Mouse (Mus musculus): Measurements from ENCODE around the gene Gm17657. TPM values are rescaled to one million over a fixed set of nuclear protein-coding genes. Genes with fewer than 3 reads are reported as not detected.

Gene Gm17657
- total and polyA plus RNA-seq, 2 experiments: not detected

- Histone ChIP-seq H3K27ac (replicated peaks; ENCODE audit: insufficient read depth, low read depth, low read length) (peak overlapping the region; percentile 12; the same call in 1 of the 2 replicates), H3K4me3 (ENCODE audit: insufficient read depth, low read depth, low read length) (no peak overlapping the region), H3K36me3 (ENCODE audit: control insufficient read depth, insufficient read depth, low read length) (no peaks in the 10 kb centered on the region), H3K27me3 (ENCODE audit: control insufficient read depth, insufficient read depth, low read length) (no peaks in the 10 kb centered on the region), H3K79me2 (ENCODE audit: control insufficient read depth, insufficient read depth, low read length) (no peaks in the 10 kb centered on the region), H3K9ac (ENCODE audit: low read depth, low read length) (no peak overlapping the region), H3K4me1 (ENCODE audit: control insufficient read depth, insufficient read depth, low read length) (peaks cover 13% of the 10 kb centered on the region)
- no peak for DNase-seq (ENCODE audit: extremely low read depth, low read depth, low spot score)
- no peak for TF ChIP-seq CTCF (IDR thresholded peaks at IDR 0.05; ENCODE audit: low read depth, low read length)
- TF ChIP-seq POLR2A (IDR thresholded peaks at IDR 0.05; ENCODE audit: extremely low read depth, insufficient read depth, low read length): no peak
- 93% methylated on average over 2 of the region's 2 CpGs for WGBS
These were observed 65.0 kb downstream of the Gm17657 start for GRCm38 (mm10) chr17:29484431-29484830.

- Histone ChIP-seq H3K27me3 (ENCODE audit: control insufficient read depth, insufficient read depth, low read length) (no peaks in the 10 kb centered on the region), H3K79me2 (ENCODE audit: control insufficient read depth, insufficient read depth, low read length) (no peaks in the 10 kb centered on the region), H3K4me1 (ENCODE audit: control insufficient read depth, insufficient read depth, low read length) (peaks cover 13% of the 10 kb centered on the region), H3K27ac (replicated peaks; ENCODE audit: insufficient read depth, low read depth, low read length) (no peak overlapping the region), H3K36me3 (ENCODE audit: control insufficient read depth, insufficient read depth, low read length) (no peaks in the 10 kb centered on the region), H3K9ac (ENCODE audit: low read depth, low read length) (no peak overlapping the region), H3K4me3 (ENCODE audit: insufficient read depth, low read depth, low read length) (no peak overlapping the region)
- DNase-seq (ENCODE audit: extremely low read depth, low read depth, low spot score): no peak
- WGBS: 100% methylated on average over 2 of the region's 2 CpGs
- no peak for TF ChIP-seq CTCF (IDR thresholded peaks at IDR 0.05; ENCODE audit: low read depth, low read length)
- no peak for TF ChIP-seq POLR2A (IDR thresholded peaks at IDR 0.05; ENCODE audit: extremely low read depth, insufficient read depth, low read length)
These were observed 66.2 kb downstream of the Gm17657 start for GRCm38 (mm10) chr17:29483282-29483681.

- no peak overlapping the region for H3K27ac ChIP-seq (replicated peaks; ENCODE audit: insufficient read depth, low read depth, low read length)
These were observed 66.8 kb downstream of the Gm17657 start for GRCm38 (mm10) chr17:29482632-29483031.

GRCm38 (mm10) chr17:29480256-29480655 lies 69.2 kb downstream of the Gm17657 start:
- Histone ChIP-seq H3K4me1 (ENCODE audit: control insufficient read depth, insufficient read depth, low read length) (peaks cover 2% of the 10 kb centered on the region; the same call in 1 of the 2 replicates), H3K36me3 (ENCODE audit: control insufficient read depth, insufficient read depth, low read length) (no peaks in the 10 kb centered on the region), H3K4me3 (ENCODE audit: insufficient read depth, low read depth, low read length) (no peak overlapping the region), H3K9ac (ENCODE audit: low read depth, low read length) (no peak overlapping the region), H3K79me2 (ENCODE audit: control insufficient read depth, insufficient read depth, low read length) (no peaks in the 10 kb centered on the region), H3K27ac (replicated peaks; ENCODE audit: insufficient read depth, low read depth, low read length) (no peak overlapping the region), H3K27me3 (ENCODE audit: control insufficient read depth, insufficient read depth, low read length) (no peaks in the 10 kb centered on the region)
- WGBS: 86% methylated on average over 2 of the region's 2 CpGs
- TF ChIP-seq CTCF (IDR thresholded peaks at IDR 0.05; ENCODE audit: low read depth, low read length) (no peak), POLR2A (IDR thresholded peaks at IDR 0.05; ENCODE audit: extremely low read depth, insufficient read depth, low read length) (no peak)
- no peak for DNase-seq (ENCODE audit: extremely low read depth, low read depth, low spot score)

More at GRCm38 (mm10) chr17:29482632-29483031, 66.8 kb downstream of the Gm17657 start:
- WGBS: 96% methylated on average over 7 of the region's 7 CpGs
- H3K9ac ChIP-seq (ENCODE audit: low read depth, low read length): no peak overlapping the region
- H3K79me2 ChIP-seq (ENCODE audit: control insufficient read depth, insufficient read depth, low read length): no peaks in the 10 kb centered on the region
- TF ChIP-seq POLR2A (IDR thresholded peaks at IDR 0.05; ENCODE audit: extremely low read depth, insufficient read depth, low read length) (no peak), CTCF (IDR thresholded peaks at IDR 0.05; ENCODE audit: low read depth, low read length) (peak; percentile 33; the same call in 1 of the 2 replicates)
- peaks cover 10% of the 10 kb centered on the region for H3K4me1 ChIP-seq (ENCODE audit: control insufficient read depth, insufficient read depth, low read length)
- H3K27me3 ChIP-seq (ENCODE audit: control insufficient read depth, insufficient read depth, low read length): no peaks in the 10 kb centered on the region
- no peak for DNase-seq (ENCODE audit: extremely low read depth, low read depth, low spot score)
- no peak overlapping the region for H3K4me3 ChIP-seq (ENCODE audit: insufficient read depth, low read depth, low read length)
- no peaks in the 10 kb centered on the region for H3K36me3 ChIP-seq (ENCODE audit: control insufficient read depth, insufficient read depth, low read length)

- no peaks in the 10 kb centered on the region for H3K36me3 ChIP-seq (ENCODE audit: control insufficient read depth, insufficient read depth, low read length)
- TF ChIP-seq POLR2A (IDR thresholded peaks at IDR 0.05; ENCODE audit: extremely low read depth, insufficient read depth, low read length): no peak
- no peak for TF ChIP-seq CTCF (IDR thresholded peaks at IDR 0.05; ENCODE audit: low read depth, low read length)
- no peaks in the 10 kb centered on the region for H3K27me3 ChIP-seq (ENCODE audit: control insufficient read depth, insufficient read depth, low read length)
- no peak overlapping the region for H3K27ac ChIP-seq (replicated peaks; ENCODE audit: insufficient read depth, low read depth, low read length)
- DNase-seq (ENCODE audit: extremely low read depth, low read depth, low spot score): no peak
- 84% methylated on average over 4 of the region's 4 CpGs for WGBS
- no peaks in the 10 kb centered on the region for H3K79me2 ChIP-seq (ENCODE audit: control insufficient read depth, insufficient read depth, low read length)
- H3K4me3 ChIP-seq (ENCODE audit: insufficient read depth, low read depth, low read length): no peak overlapping the region
- H3K4me1 ChIP-seq (ENCODE audit: control insufficient read depth, insufficient read depth, low read length): no peaks in the 10 kb centered on the region
- H3K9ac ChIP-seq (ENCODE audit: low read depth, low read length): no peak overlapping the region
These were observed 71.2 kb downstream of the Gm17657 start for GRCm38 (mm10) chr17:29478271-29478670.

GRCm38 (mm10) chr17:29477357-29477756 lies 72.1 kb downstream of the Gm17657 start:
- H3K79me2 ChIP-seq (ENCODE audit: control insufficient read depth, insufficient read depth, low read length): no peaks in the 10 kb centered on the region
- H3K36me3 ChIP-seq (ENCODE audit: control insufficient read depth, insufficient read depth, low read length): no peaks in the 10 kb centered on the region
- H3K4me3 ChIP-seq (ENCODE audit: insufficient read depth, low read depth, low read length): no peak overlapping the region
- no peak overlapping the region for H3K27ac ChIP-seq (replicated peaks; ENCODE audit: insufficient read depth, low read depth, low read length)
- WGBS: 97% methylated on average over 10 of the region's 10 CpGs
- DNase-seq (ENCODE audit: extremely low read depth, low read depth, low spot score): no peak
- no peak for TF ChIP-seq POLR2A (IDR thresholded peaks at IDR 0.05; ENCODE audit: extremely low read depth, insufficient read depth, low read length)
- TF ChIP-seq CTCF (IDR thresholded peaks at IDR 0.05; ENCODE audit: low read depth, low read length): no peak
- no peaks in the 10 kb centered on the region for H3K4me1 ChIP-seq (ENCODE audit: control insufficient read depth, insufficient read depth, low read length)
- no peak overlapping the region for H3K9ac ChIP-seq (ENCODE audit: low read depth, low read length)
- H3K27me3 ChIP-seq (ENCODE audit: control insufficient read depth, insufficient read depth, low read length): no peaks in the 10 kb centered on the region
